Mouse (Mus musculus): ENCODE data around the gene Slc27a1. TPM values are rescaled to one million over a fixed set of nuclear protein-coding genes. Genes with fewer than 3 reads are reported as not detected.
A peak's percentile ranks its signal among the peaks of the same experiment; 100 is the strongest.

The Slc27a1 gene
- total and polyA plus RNA-seq, 2 experiments from 2014 or later: 102 to 133 TPM

DNA sequence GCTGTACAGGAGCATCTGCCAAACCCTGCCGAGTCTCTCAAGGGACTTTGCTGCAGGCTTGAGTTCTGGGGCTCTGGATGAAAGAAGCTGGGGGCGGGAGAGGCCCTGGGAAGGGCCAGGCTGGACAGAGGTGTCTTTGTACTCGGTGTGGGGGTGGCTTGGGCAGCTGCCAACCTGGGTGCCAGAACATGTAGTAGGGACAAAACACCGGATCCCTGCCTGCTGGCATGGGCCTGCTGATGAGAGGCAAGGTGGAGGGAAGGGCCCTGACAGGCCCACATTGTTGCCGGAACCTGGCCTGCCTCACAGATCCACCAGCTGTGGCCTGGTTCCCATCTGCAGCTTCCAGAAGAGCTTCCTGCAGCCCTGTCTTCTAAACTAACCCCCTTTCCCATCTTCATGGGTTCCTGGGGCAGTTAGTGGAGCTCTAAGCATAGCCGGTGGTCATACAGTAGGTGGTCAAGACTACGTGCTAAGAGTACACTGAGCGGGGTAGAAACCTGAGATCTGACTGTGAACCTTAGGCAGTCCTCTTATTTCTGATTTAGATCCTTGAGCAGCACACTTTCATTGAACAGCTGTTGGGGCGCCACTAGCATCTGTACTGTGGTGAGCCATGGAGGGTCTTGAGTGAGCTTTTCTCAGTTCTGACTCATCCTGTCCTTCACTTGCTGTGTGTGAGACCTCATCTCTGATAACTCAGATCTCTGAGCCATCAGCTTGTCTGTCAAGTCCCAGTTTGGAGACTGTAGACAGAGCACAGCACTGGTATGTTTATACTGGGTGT is 4.4 kb downstream of the Slc27a1 start:
- Histone ChIP-seq H3K36me3 (ENCODE audit: insufficient read depth) (no peaks in the 10 kb centered on the region; the same call in 1 of the 2 replicates), H3K4me1 (ENCODE audit: insufficient read depth) (peaks cover 7% of the 10 kb centered on the region; the same call in 1 of the 2 replicates), H3K4me2 (ENCODE audit: low read depth) (peak overlapping the region; percentile 25; the same call in 1 of the 2 replicates), H3K9me3 (ENCODE audit: low read length) (no peaks in the 10 kb centered on the region), H3K9ac (no peak overlapping the region), H3K27me3 (ENCODE audit: insufficient read depth, low read length) (no peaks in the 10 kb centered on the region), H3K27ac (ENCODE audit: low read depth, low read length) (peak overlapping the region; percentile 66), H3K4me3 (ENCODE audit: low read depth, low read length) (no peak overlapping the region; the same call in 1 of the 2 replicates)
- whole genome bisulfite sequencing: 38% methylated on average over 9 of the region's 9 CpGs
- no peak for TF ChIP-seq CTCF (IDR thresholded peaks at IDR 0.05; ENCODE audit: low read depth)
- peak; percentile 1; the same call in 1 of the 2 replicates for ATAC-seq
- peak; percentile 77 for DNase-seq

GRCm38 (mm10) chr8:71574426-71574825 is 5.7 kb downstream of the Slc27a1 start:
- DNase-seq: no peak
- Histone ChIP-seq H3K27ac (ENCODE audit: low read depth, low read length) (no peak overlapping the region), H3K9ac (no peak overlapping the region), H3K36me3 (ENCODE audit: insufficient read depth) (no peaks in the 10 kb centered on the region; the same call in 1 of the 2 replicates), H3K9me3 (ENCODE audit: low read length) (no peaks in the 10 kb centered on the region), H3K4me3 (ENCODE audit: low read depth, low read length) (no peak overlapping the region), H3K27me3 (ENCODE audit: insufficient read depth, low read length) (no peaks in the 10 kb centered on the region), H3K4me1 (ENCODE audit: insufficient read depth) (no peaks in the 10 kb centered on the region), H3K4me2 (ENCODE audit: low read depth) (no peak overlapping the region)
- TF ChIP-seq CTCF (IDR thresholded peaks at IDR 0.05; ENCODE audit: low read depth): no peak
- WGBS: 68% methylated on average over 7 of the region's 7 CpGs
- ATAC-seq: no peak

- Histone ChIP-seq H3K27me3 (ENCODE audit: insufficient read depth, low read length) (no peaks in the 10 kb centered on the region), H3K4me1 (ENCODE audit: insufficient read depth) (no peaks in the 10 kb centered on the region), H3K9me3 (ENCODE audit: low read length) (no peaks in the 10 kb centered on the region), H3K4me2 (ENCODE audit: low read depth) (no peak overlapping the region), H3K9ac (no peak overlapping the region), H3K36me3 (ENCODE audit: insufficient read depth) (no peaks in the 10 kb centered on the region; the same call in 1 of the 2 replicates), H3K27ac (ENCODE audit: low read depth, low read length) (no peak overlapping the region), H3K4me3 (ENCODE audit: low read depth, low read length) (no peak overlapping the region)
- TF ChIP-seq CTCF (IDR thresholded peaks at IDR 0.05; ENCODE audit: low read depth): no peak
- WGBS: 77% methylated on average over 1 of the region's 1 CpGs
- DNase-seq (no peak), ATAC-seq (no peak)
Observed at GRCm38 (mm10) chr8:71575020-71575419, 6.3 kb downstream of the Slc27a1 start.

GRCm38 (mm10) chr8:71577856-71578387 is 9.2 kb downstream of the Slc27a1 start:
- no peak for TF ChIP-seq CTCF (IDR thresholded peaks at IDR 0.05; ENCODE audit: low read depth)
- Histone ChIP-seq H3K27me3 (ENCODE audit: insufficient read depth, low read length) (no peaks in the 10 kb centered on the region), H3K36me3 (ENCODE audit: insufficient read depth) (peaks cover 16% of the 10 kb centered on the region), H3K4me3 (ENCODE audit: low read depth, low read length) (no peak overlapping the region), H3K9ac (no peak overlapping the region), H3K27ac (ENCODE audit: low read depth, low read length) (no peak overlapping the region), H3K9me3 (ENCODE audit: low read length) (no peaks in the 10 kb centered on the region), H3K4me1 (ENCODE audit: insufficient read depth) (no peaks in the 10 kb centered on the region), H3K4me2 (ENCODE audit: low read depth) (no peak overlapping the region)
- WGBS: 66% methylated on average over 4 of the region's 4 CpGs
- DNase-seq (no peak), ATAC-seq (no peak)

- no peak for TF ChIP-seq CTCF (IDR thresholded peaks at IDR 0.05; ENCODE audit: low read depth)
- no peak overlapping the region for H3K27ac ChIP-seq (ENCODE audit: low read depth, low read length)
- ATAC-seq: no peak
- H3K9me3 ChIP-seq (ENCODE audit: low read length): no peaks in the 10 kb centered on the region
- H3K4me1 ChIP-seq (ENCODE audit: insufficient read depth): no peaks in the 10 kb centered on the region
- H3K27me3 ChIP-seq (ENCODE audit: insufficient read depth, low read length): no peaks in the 10 kb centered on the region
- no peak for DNase-seq
- WGBS: 80% methylated on average over 1 of the region's 1 CpGs
- H3K4me2 ChIP-seq (ENCODE audit: low read depth): no peak overlapping the region
- peaks cover 20% of the 10 kb centered on the region for H3K36me3 ChIP-seq (ENCODE audit: insufficient read depth)
- H3K9ac ChIP-seq: no peak overlapping the region
- H3K4me3 ChIP-seq (ENCODE audit: low read depth, low read length): no peak overlapping the region
Observed at GRCm38 (mm10) chr8:71579009-71579408, 10.3 kb downstream of the Slc27a1 start.

DNA sequence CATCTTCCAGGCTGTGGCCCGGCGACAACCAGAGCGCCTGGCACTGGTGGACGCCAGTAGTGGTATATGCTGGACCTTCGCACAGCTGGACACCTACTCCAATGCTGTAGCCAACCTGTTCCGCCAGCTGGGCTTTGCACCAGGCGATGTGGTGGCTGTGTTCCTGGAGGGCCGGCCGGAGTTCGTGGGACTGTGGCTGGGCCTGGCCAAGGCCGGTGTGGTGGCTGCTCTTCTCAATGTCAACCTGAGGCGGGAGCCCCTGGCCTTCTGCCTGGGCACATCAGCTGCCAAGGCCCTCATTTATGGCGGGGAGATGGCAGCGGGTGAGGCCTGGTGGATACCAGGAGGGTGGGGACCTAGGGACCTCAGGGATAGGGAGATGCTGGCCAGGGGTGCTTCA is 10.8 kb downstream of the Slc27a1 start:
- H3K9ac ChIP-seq: no peak overlapping the region
- no peak for ATAC-seq

GRCm38 (mm10) chr8:71580201-71580600 is 11.5 kb downstream of the Slc27a1 start:
- Histone ChIP-seq H3K27ac (ENCODE audit: low read depth, low read length) (no peak overlapping the region), H3K27me3 (ENCODE audit: insufficient read depth, low read length) (no peaks in the 10 kb centered on the region), H3K4me3 (ENCODE audit: low read depth, low read length) (no peak overlapping the region), H3K4me2 (ENCODE audit: low read depth) (no peak overlapping the region), H3K9ac (no peak overlapping the region), H3K9me3 (ENCODE audit: low read length) (no peaks in the 10 kb centered on the region), H3K4me1 (ENCODE audit: insufficient read depth) (no peaks in the 10 kb centered on the region), H3K36me3 (ENCODE audit: insufficient read depth) (peaks cover 32% of the 10 kb centered on the region)
- DNase-seq: peak; percentile 24
- no peak for TF ChIP-seq CTCF (IDR thresholded peaks at IDR 0.05; ENCODE audit: low read depth)
- no peak for ATAC-seq
- 25% methylated on average over 9 of the region's 9 CpGs for WGBS

More for the DNA sequence above, 10.8 kb downstream of the Slc27a1 start:
- H3K4me1 ChIP-seq (ENCODE audit: insufficient read depth): no peaks in the 10 kb centered on the region
- H3K9me3 ChIP-seq (ENCODE audit: low read length): no peaks in the 10 kb centered on the region
- DNase-seq: no peak
- 72% methylated on average over 14 of the region's 14 CpGs for WGBS
- H3K36me3 ChIP-seq (ENCODE audit: insufficient read depth): peaks cover 25% of the 10 kb centered on the region
- H3K4me2 ChIP-seq (ENCODE audit: low read depth): no peak overlapping the region
- no peak overlapping the region for H3K4me3 ChIP-seq (ENCODE audit: low read depth, low read length)
- no peak overlapping the region for H3K27ac ChIP-seq (ENCODE audit: low read depth, low read length)
- H3K27me3 ChIP-seq (ENCODE audit: insufficient read depth, low read length): no peaks in the 10 kb centered on the region
- no peak for TF ChIP-seq CTCF (IDR thresholded peaks at IDR 0.05; ENCODE audit: low read depth)

Data from forebrain, postnatal 0 days (tissue).